13 mouse cellular contexts compared by ENCODE assay signal in genomic region chr13:44059436-44059835, GRCm38 (mm10).
DNase-seq lines count a peak whose midpoint lies in the region; ATAC-seq lines count a peak whose summit lies in the region.
"Had no signal": no experiment of that assay in that cellular context is flagged by ENCODE, and none has a peak within 500 bp of the region (broad histone marks: within the 10 kb centered on the region; RNA-seq: fewer than 3 reads in every experiment).

No protein-coding gene starts in this region.

- H3K9me3 ChIP-seq in heart, embryonic 15.5 days (replicated peaks), result no peaks in the 10 kb centered on the region
- H3K9me3 ChIP-seq: hindbrain, embryonic 12.5 days; liver, embryonic 12.5 days; midbrain, embryonic 12.5 days had no signal

- H3K4me1 ChIP-seq in heart, embryonic 15.5 days (replicated peaks), result peaks cover 70% of the 10 kb centered on the region

- H3K4me2 ChIP-seq in heart, embryonic 15.5 days, result no peak overlapping the region
- H3K4me2 ChIP-seq: hindbrain, embryonic 12.5 days; liver, embryonic 12.5 days; midbrain, embryonic 12.5 days had no signal

- no peak overlapping the region for H3K9ac ChIP-seq in heart, embryonic 15.5 days
- H3K9ac ChIP-seq: hindbrain, embryonic 12.5 days; liver, embryonic 12.5 days; midbrain, embryonic 12.5 days had no signal

- peak overlapping the region; percentile 58 for H3K27ac ChIP-seq in heart, embryonic 15.5 days
- H3K27ac ChIP-seq: hindbrain, embryonic 12.5 days; liver, embryonic 12.5 days; midbrain, embryonic 12.5 days had no signal

- H3K27me3 ChIP-seq in heart, embryonic 15.5 days, result no peaks in the 10 kb centered on the region

- H3K4me3 ChIP-seq in heart, embryonic 15.5 days, result no peak overlapping the region
- H3K4me3 ChIP-seq: hindbrain, embryonic 12.5 days; liver, embryonic 12.5 days; midbrain, embryonic 12.5 days had no signal

- no peak for DNase-seq in heart, adult 9 months (ENCODE audit: low spot score in 2 of 2)
- DNase-seq in cerebellum, adult 18-20 months, result peak; percentile 40 to 52
- DNase-seq in thymus, postnatal 4 days, result peak; percentile 51
- DNase-seq in layer of hippocampus, adult 11-12 months (ENCODE audit: low spot score), result no peak
- DNase-seq: adrenal gland, adult 8-10 months had no signal

- no peak for ATAC-seq in heart, embryonic 15.5 days (replicated peaks; ENCODE audit: insufficient number of reproducible peaks, insufficient read depth, low FRiP score, low read depth)
- ATAC-seq in megakaryocyte-erythroid progenitor cell, adult 5-6 weeks (replicated peaks; ENCODE audit: low FRiP score, low TSS enrichment, poor library complexity, severe bottlenecking), result peak; percentile 80
- no peak for ATAC-seq in erythroblast, adult 5-6 weeks (replicated peaks; ENCODE audit: low FRiP score, poor library complexity, severe bottlenecking)
- ATAC-seq: intestine, postnatal 0 days; liver, embryonic 12.5 days; lung, postnatal 0 days had no signal

- WGBS in heart, embryonic 15.5 days, result 31% methylated on average over 8 of the region's 8 CpGs

- H3K36me3 ChIP-seq in heart, embryonic 15.5 days, result no peaks in the 10 kb centered on the region
- H3K36me3 ChIP-seq: hindbrain, embryonic 12.5 days; liver, embryonic 12.5 days; midbrain, embryonic 12.5 days had no signal

Comparison
In these comparisons a context has a peak if more than half of its experiments do, and no peak if none do; other contexts are left out.
1. DNase-seq: peak in cerebellum, adult 18-20 months (2 of 2) and thymus, postnatal 4 days (single experiment); none in heart, adult 9 months (0 of 2) and layer of hippocampus, adult 11-12 months (single experiment).